In genomic region chr17:56039345-56039744, GRCm38 (mm10) we compare ENCODE assay signal across 8 mouse cellular contexts. TPM values are rescaled to one million over a fixed set of nuclear protein-coding genes. Genes with fewer than 3 reads are reported as not detected.
A peak's percentile ranks its signal among the peaks of the same experiment; 100 is the strongest.
DNase-seq lines count a peak whose midpoint lies in the region; ATAC-seq lines count a peak whose summit lies in the region.

No protein-coding gene starts in this region.

- peak overlapping the region; percentile 47 for H3K4me2 ChIP-seq in kidney, embryonic 14.5 days (replicated peaks; ENCODE audit: low read depth, low read length)
- H3K4me2 ChIP-seq in embryonic facial prominence, embryonic 12.5 days (replicated peaks) = peak overlapping the region; percentile 73
- H3K4me2 ChIP-seq in hindbrain, embryonic 16.5 days (ENCODE audit: low read length) = peak overlapping the region; percentile 98
- H3K4me2 ChIP-seq in midbrain, embryonic 11.5 days = no peak overlapping the region

- no peak for DNase-seq in kidney, postnatal 25 days
- peak; percentile 65 for DNase-seq in midbrain, embryonic 11.5 days (ENCODE audit: low spot score, missing footprints)
- DNase-seq in urinary bladder, postnatal 36 days (ENCODE audit: low spot score in 2 of 2) = no peak
- DNase-seq in thymus, postnatal 4 days = no peak
- DNase-seq in embryo, embryonic 9.5 days (ENCODE audit: extremely low spot score) = no peak

- no peaks in the 10 kb centered on the region for H3K9me3 ChIP-seq in kidney, embryonic 14.5 days (ENCODE audit: control insufficient read depth, low read length)
- no peaks in the 10 kb centered on the region for H3K9me3 ChIP-seq in embryonic facial prominence, embryonic 12.5 days
- no peaks in the 10 kb centered on the region for H3K9me3 ChIP-seq in hindbrain, embryonic 16.5 days (ENCODE audit: control insufficient read depth, low read length)
- H3K9me3 ChIP-seq in midbrain, embryonic 11.5 days (ENCODE audit: control insufficient read depth, low read length) = no peaks in the 10 kb centered on the region

- H3K4me1 ChIP-seq in kidney, embryonic 14.5 days (ENCODE audit: control insufficient read depth, insufficient read depth, low read length) = peaks cover 20% of the 10 kb centered on the region
- peaks cover 27% of the 10 kb centered on the region for H3K4me1 ChIP-seq in embryonic facial prominence, embryonic 12.5 days
- H3K4me1 ChIP-seq in hindbrain, embryonic 16.5 days (ENCODE audit: control insufficient read depth, insufficient read depth, low read depth, low read length) = peaks cover 19% of the 10 kb centered on the region
- peaks cover 20% of the 10 kb centered on the region for H3K4me1 ChIP-seq in midbrain, embryonic 11.5 days (ENCODE audit: control insufficient read depth, insufficient read depth, low read length)

- no peak for ATAC-seq in kidney, embryonic 14.5 days (ENCODE audit: low FRiP score, low TSS enrichment)
- ATAC-seq in embryonic facial prominence, embryonic 12.5 days (ENCODE audit: insufficient number of reproducible peaks, insufficient read depth, low FRiP score, low TSS enrichment) = no peak
- ATAC-seq in hindbrain, embryonic 16.5 days = no peak
- no peak for ATAC-seq in midbrain, embryonic 11.5 days (ENCODE audit: low FRiP score)

- H3K36me3 ChIP-seq in kidney, embryonic 14.5 days (ENCODE audit: control insufficient read depth, insufficient read depth, low read length) = peaks cover 12% of the 10 kb centered on the region
- H3K36me3 ChIP-seq in embryonic facial prominence, embryonic 12.5 days = peaks cover 14% of the 10 kb centered on the region
- no peaks in the 10 kb centered on the region for H3K36me3 ChIP-seq in hindbrain, embryonic 16.5 days (ENCODE audit: control insufficient read depth, insufficient read depth, low read length)
- peaks cover 4% of the 10 kb centered on the region; the same call in 1 of the 2 replicates for H3K36me3 ChIP-seq in midbrain, embryonic 11.5 days (ENCODE audit: control insufficient read depth, insufficient read depth, low read length)

- H3K27ac ChIP-seq in kidney, embryonic 14.5 days (ENCODE audit: low read depth, low read length) = no peak overlapping the region
- H3K27ac ChIP-seq in embryonic facial prominence, embryonic 12.5 days = no peak overlapping the region
- no peak overlapping the region for H3K27ac ChIP-seq in hindbrain, embryonic 16.5 days (ENCODE audit: low read depth, low read length)
- no peak overlapping the region for H3K27ac ChIP-seq in midbrain, embryonic 11.5 days (ENCODE audit: low read depth, low read length)

- peak overlapping the region; percentile 74; the same call in 1 of the 2 replicates for H3K4me3 ChIP-seq in kidney, embryonic 14.5 days (ENCODE audit: low read length)
- no peak overlapping the region for H3K4me3 ChIP-seq in embryonic facial prominence, embryonic 12.5 days
- H3K4me3 ChIP-seq in hindbrain, embryonic 16.5 days (ENCODE audit: low read length) = no peak overlapping the region; the same call in 1 of the 2 replicates
- no peak overlapping the region for H3K4me3 ChIP-seq in midbrain, embryonic 11.5 days (ENCODE audit: low read depth, low read length)

- WGBS in kidney, embryonic 14.5 days = 74% methylated on average over 4 of the region's 4 CpGs
- WGBS in embryonic facial prominence, embryonic 12.5 days = 77% methylated on average over 4 of the region's 4 CpGs
- WGBS in hindbrain, embryonic 16.5 days = 81% methylated on average over 4 of the region's 4 CpGs
- WGBS in midbrain, embryonic 11.5 days = 85% methylated on average over 4 of the region's 4 CpGs

- no peaks in the 10 kb centered on the region for H3K27me3 ChIP-seq in kidney, embryonic 14.5 days (ENCODE audit: control insufficient read depth, insufficient read depth, low read length)
- no peaks in the 10 kb centered on the region for H3K27me3 ChIP-seq in embryonic facial prominence, embryonic 12.5 days
- H3K27me3 ChIP-seq in hindbrain, embryonic 16.5 days (replicated peaks; ENCODE audit: control insufficient read depth, insufficient read depth, low read length) = no peaks in the 10 kb centered on the region
- H3K27me3 ChIP-seq in midbrain, embryonic 11.5 days (ENCODE audit: control insufficient read depth, insufficient read depth, low read length) = no peaks in the 10 kb centered on the region

- no peak overlapping the region; the same call in 1 of the 2 replicates for H3K9ac ChIP-seq in kidney, embryonic 14.5 days (ENCODE audit: low read depth, low read length)
- H3K9ac ChIP-seq in embryonic facial prominence, embryonic 12.5 days = no peak overlapping the region
- H3K9ac ChIP-seq in hindbrain, embryonic 16.5 days (ENCODE audit: low read depth, low read length) = no peak overlapping the region
- H3K9ac ChIP-seq in midbrain, embryonic 11.5 days (ENCODE audit: low read length) = no peak overlapping the region

RNA-seq across cellular contexts. Expression of gene Chaf1a, which starts 0.9 kb away (rescaled TPM):
- polyA plus RNA-seq in kidney, embryonic 14.5 days (2014; fragmentation: Nextera tagmentation; extraction: Ambion mirVana) = 14.1 and 25.4 TPM in 2 replicates
- 44.5 and 45.8 TPM in 2 replicates for polyA plus RNA-seq in embryonic facial prominence, embryonic 12.5 days (2016; fragmentation: Nextera tagmentation; extraction: Ambion mirVana)
- 4.5 and 6.7 TPM in 2 replicates for polyA plus RNA-seq in hindbrain, embryonic 16.5 days (2015; fragmentation: Nextera tagmentation; extraction: Ambion mirVana)
- polyA plus RNA-seq in midbrain, embryonic 11.5 days (2014; fragmentation: Nextera tagmentation; extraction: Ambion mirVana) = 20.7 and 24.7 TPM in 2 replicates

RNA-seq across cellular contexts. Expression of gene Sh3gl1, which starts 2.9 kb away (rescaled TPM):
- polyA plus RNA-seq in kidney, embryonic 14.5 days (2014; fragmentation: Nextera tagmentation; extraction: Ambion mirVana) = 145 and 155 TPM in 2 replicates
- polyA plus RNA-seq in embryonic facial prominence, embryonic 12.5 days (2016; fragmentation: Nextera tagmentation; extraction: Ambion mirVana) = 173 and 175 TPM in 2 replicates
- 106 and 112 TPM in 2 replicates for polyA plus RNA-seq in hindbrain, embryonic 16.5 days (2015; fragmentation: Nextera tagmentation; extraction: Ambion mirVana)
- polyA plus RNA-seq in midbrain, embryonic 11.5 days (2014; fragmentation: Nextera tagmentation; extraction: Ambion mirVana) = 106 and 118 TPM in 2 replicates

RNA-seq across cellular contexts. Expression of gene Mpnd, which starts 33.8 kb away (rescaled TPM):
- 110 and 112 TPM in 2 replicates for polyA plus RNA-seq in kidney, embryonic 14.5 days (2014; fragmentation: Nextera tagmentation; extraction: Ambion mirVana)
- 174 and 193 TPM in 2 replicates for polyA plus RNA-seq in embryonic facial prominence, embryonic 12.5 days (2016; fragmentation: Nextera tagmentation; extraction: Ambion mirVana)
- 119 and 127 TPM in 2 replicates for polyA plus RNA-seq in hindbrain, embryonic 16.5 days (2015; fragmentation: Nextera tagmentation; extraction: Ambion mirVana)
- polyA plus RNA-seq in midbrain, embryonic 11.5 days (2014; fragmentation: Nextera tagmentation; extraction: Ambion mirVana) = 146 and 158 TPM in 2 replicates

RNA-seq across cellular contexts. Expression of gene Stap2, which starts 34.0 kb away (rescaled TPM):
- polyA plus RNA-seq in kidney, embryonic 14.5 days (2014; fragmentation: Nextera tagmentation; extraction: Ambion mirVana) = 13.7 and 14.6 TPM in 2 replicates
- 6.4 and 8.0 TPM in 2 replicates for polyA plus RNA-seq in embryonic facial prominence, embryonic 12.5 days (2016; fragmentation: Nextera tagmentation; extraction: Ambion mirVana)
- 6.5 and 6.8 TPM in 2 replicates for polyA plus RNA-seq in hindbrain, embryonic 16.5 days (2015; fragmentation: Nextera tagmentation; extraction: Ambion mirVana)
- 3.6 and 4.5 TPM in 2 replicates for polyA plus RNA-seq in midbrain, embryonic 11.5 days (2014; fragmentation: Nextera tagmentation; extraction: Ambion mirVana)

RNA-seq across cellular contexts. Expression of gene Ubxn6, which starts 35.5 kb away (rescaled TPM):
- polyA plus RNA-seq in kidney, embryonic 14.5 days (2014; fragmentation: Nextera tagmentation; extraction: Ambion mirVana) = 34.4 and 42.8 TPM in 2 replicates
- polyA plus RNA-seq in embryonic facial prominence, embryonic 12.5 days (2016; fragmentation: Nextera tagmentation; extraction: Ambion mirVana) = 49.0 and 52.7 TPM in 2 replicates
- 77.6 and 79.5 TPM in 2 replicates for polyA plus RNA-seq in hindbrain, embryonic 16.5 days (2015; fragmentation: Nextera tagmentation; extraction: Ambion mirVana)
- polyA plus RNA-seq in midbrain, embryonic 11.5 days (2014; fragmentation: Nextera tagmentation; extraction: Ambion mirVana) = 43.2 and 48.4 TPM in 2 replicates
